Mouse (Mus musculus) lung, embryonic 14.5 days (tissue): ENCODE measurements around the gene Grap. TPM values are rescaled to one million over a fixed set of nuclear protein-coding genes. Genes with fewer than 3 reads are reported as not detected.

Experiments used
- ATAC-seq: fragments of 200-750 bp; cut with Nextera tagmentation; 2 replicates; pipeline ENCODE4 v1.8.0; 2017; ENCODE audit warnings: mild to moderate bottlenecking, moderate TSS enrichment, moderate library complexity; ENCODE audit not compliant: insufficient read depth
- DNase-seq: peaks from one replicate; pipeline ENCODE4 v3.0.0-alpha.2; 2015
- H3K27ac ChIP-seq: fragments of 300-500 bp; sonication (generic); 2 replicates; pipeline ENCODE4 v1.5.1; 2014; ENCODE audit warnings: low read depth, mild to moderate bottlenecking, moderate library complexity
- H3K27me3 ChIP-seq: fragments of 300-500 bp; sonication (generic); 2 replicates; pipeline ENCODE4 v1.6.1; 2014; ENCODE audit warnings: low read length, control low read depth; ENCODE audit not compliant: insufficient read depth
- H3K36me3 ChIP-seq: fragments of 300-500 bp; sonication (generic); 2 replicates; pipeline ENCODE4 v1.6.1; 2014; ENCODE audit warnings: control low read depth; ENCODE audit not compliant: insufficient read depth
- H3K4me1 ChIP-seq: fragments of 300-500 bp; sonication (generic); 2 replicates; pipeline ENCODE4 v1.6.1; 2014; ENCODE audit warnings: antibody characterized with exemption, control low read depth; ENCODE audit not compliant: insufficient read depth
- H3K4me2 ChIP-seq: fragments of 300-500 bp; sonication (generic); 2 replicates; pipeline ENCODE4 v1.6.1; 2014; ENCODE audit warnings: mild to moderate bottlenecking
- H3K4me3 ChIP-seq: fragments of 300-500 bp; sonication (generic); 2 replicates; pipeline ENCODE4 v1.5.1; 2014; ENCODE audit warnings: low read depth, low read length
- H3K9ac ChIP-seq: fragments of 300-500 bp; sonication (generic); 2 replicates; pipeline ENCODE4 v1.6.1; 2014
- H3K9me3 ChIP-seq: fragments of 300-500 bp; sonication (generic); 2 replicates; pipeline ENCODE4 v1.6.1; 2016; ENCODE audit warnings: low read depth, low read length, control low read depth
- CTCF ChIP-seq: IDR thresholded peaks from 2 replicates; pipeline ENCODE4 v1.5.1; 2016; ENCODE audit warnings: antibody characterized with exemption, low read depth
- WGBS: fragments of 180-500 bp; shearing (Covaris S2); extraction: QIAGEN DNeasy Blood & Tissue Kit; methylation state at CpG from one replicate; pipeline ENCODE4 v1.1.7; 2014; 5-methylcytosine and 5-hydroxymethylcytosine counted together
- polyA plus RNA-seq: library from polyadenylated mRNA; unstranded; fragments of >200 nt; fragmentation: Nextera tagmentation; extraction: Ambion mirVana; gene quantifications from 2 replicates; pipeline ENCODE4 v1.2.1, GENCODE M21; 2014

The Grap gene
- polyA plus RNA-seq, 1 experiment from 2014 or later: 29.5 TPM

GRCm38 (mm10) chr11:61683907-61684731 lies 31.1 kb downstream of the Grap start, which contains the start of gene Fam83g:
Fam83g (plus strand) TSS chr11:61684091.
- H3K4me3 ChIP-seq: peak within 1 kb of the TSS; percentile 42
- peak within 1 kb of the TSS; percentile 70 for H3K4me2 ChIP-seq
- WGBS: 1% methylated on average over 74 of the region's 76 CpGs
- TF ChIP-seq CTCF: no peak
- no peaks in the 10 kb centered on the region for H3K36me3 ChIP-seq
- H3K27me3 ChIP-seq: peaks cover 35% of the 10 kb centered on the region
- H3K9me3 ChIP-seq: no peaks in the 10 kb centered on the region
- H3K9ac ChIP-seq: peak within 1 kb of the TSS; percentile 42
- peak within 1 kb of the TSS; percentile 12; the same call in 1 of the 2 replicates for H3K27ac ChIP-seq
- 0 out of 2 replicates have a peak, but pooled peaks cover 6% of the 10 kb centered on the region for H3K4me1 ChIP-seq
- ATAC-seq: peak; percentile 53
- DNase-seq: peak; percentile 60

DNA sequence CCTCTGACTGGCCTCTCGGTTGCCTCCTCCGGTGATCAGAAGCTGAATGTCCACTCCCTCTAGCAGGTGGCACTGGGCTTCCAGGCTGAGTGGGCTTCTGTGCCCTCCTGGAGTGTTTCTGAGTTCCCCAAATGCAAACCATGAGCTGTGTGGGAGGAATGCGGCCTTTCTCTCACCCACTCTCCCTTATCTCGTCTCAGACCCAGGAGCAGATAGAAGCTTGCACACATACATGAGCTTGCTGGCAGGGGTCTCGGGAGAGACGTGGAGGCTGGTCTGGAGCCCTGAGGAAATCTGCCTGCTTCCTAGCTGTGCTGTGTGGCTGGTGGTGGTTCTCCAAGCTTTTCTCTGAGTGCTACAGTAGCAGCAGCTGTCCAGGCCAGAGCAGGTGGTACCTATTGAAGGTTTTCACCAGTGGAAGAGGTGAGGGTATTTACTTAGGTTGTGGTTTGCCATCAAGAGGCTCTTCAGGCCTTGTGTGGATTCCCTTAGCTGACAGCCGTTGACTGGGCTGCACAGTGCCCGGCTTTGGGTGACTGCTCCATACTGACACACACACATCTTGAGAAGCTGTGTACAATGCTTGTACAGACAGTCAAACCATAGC lies 32.2 kb downstream of the Grap start:
- Histone ChIP-seq H3K27ac (peak overlapping the region; percentile 18; the same call in 1 of the 2 replicates), H3K9ac (no peak overlapping the region)
- ATAC-seq: peak; percentile 53

GRCm38 (mm10) chr11:61686141-61686540 lies 33.1 kb downstream of the Grap start:
- Histone ChIP-seq H3K36me3 (no peaks in the 10 kb centered on the region), H3K4me3 (no peak overlapping the region; the same call in 1 of the 2 replicates), H3K9me3 (no peaks in the 10 kb centered on the region), H3K4me1 (0 out of 2 replicates have a peak, but pooled peaks cover 6% of the 10 kb centered on the region), H3K27me3 (peaks cover 35% of the 10 kb centered on the region), H3K9ac (no peak overlapping the region), H3K4me2 (peak overlapping the region; percentile 70; the same call in 1 of the 2 replicates), H3K27ac (no peak overlapping the region)
- ATAC-seq (no peak), DNase-seq (no peak)
- WGBS: 38% methylated on average over 2 of the region's 2 CpGs
- TF ChIP-seq CTCF: no peak

More for the DNA sequence above, 32.2 kb downstream of the Grap start:
- Histone ChIP-seq H3K4me3 (peak overlapping the region; percentile 42), H3K36me3 (no peaks in the 10 kb centered on the region), H3K4me1 (0 out of 2 replicates have a peak, but pooled peaks cover 6% of the 10 kb centered on the region), H3K9me3 (no peaks in the 10 kb centered on the region), H3K4me2 (peak overlapping the region; percentile 70), H3K27me3 (peaks cover 35% of the 10 kb centered on the region)
- WGBS: 38% methylated on average over 8 of the region's 8 CpGs
- TF ChIP-seq CTCF: no peak
- peak; percentile 21 for DNase-seq

DNA sequence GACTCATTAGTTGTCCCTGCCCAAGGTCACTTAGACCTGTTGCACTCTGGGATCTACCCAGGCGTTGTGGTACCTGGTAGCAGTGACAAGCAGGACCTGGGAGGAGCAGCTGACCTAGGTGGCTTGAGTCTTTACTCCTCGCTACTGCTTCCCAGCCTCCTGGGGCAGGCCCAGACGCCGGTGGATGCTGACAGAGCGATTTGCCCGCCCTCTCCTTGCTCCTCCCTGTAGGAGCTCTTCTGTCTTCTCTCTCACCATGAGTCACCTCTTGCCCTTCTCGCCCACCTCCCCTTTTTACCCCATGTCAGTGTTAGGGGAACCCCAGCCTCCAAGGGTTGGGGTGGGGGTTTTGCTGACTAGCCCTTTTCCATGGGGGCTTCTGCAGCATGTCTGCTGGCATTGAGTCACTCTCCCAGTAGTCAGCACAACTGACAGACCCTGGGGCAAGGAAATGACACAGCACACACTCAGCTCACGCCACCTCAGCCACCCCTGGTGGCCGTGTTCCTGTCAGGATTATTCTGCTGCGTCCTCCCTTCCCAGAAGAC lies 33.9 kb downstream of the Grap start:
- Histone ChIP-seq H3K36me3 (no peaks in the 10 kb centered on the region), H3K9me3 (no peaks in the 10 kb centered on the region), H3K9ac (no peak overlapping the region), H3K4me1 (0 out of 2 replicates have a peak, but pooled peaks cover 6% of the 10 kb centered on the region), H3K27ac (no peak overlapping the region), H3K27me3 (peaks cover 35% of the 10 kb centered on the region), H3K4me2 (no peak overlapping the region; the same call in 1 of the 2 replicates), H3K4me3 (no peak overlapping the region)
- 53% methylated on average over 10 of the region's 10 CpGs for WGBS
- ATAC-seq: no peak
- no peak for DNase-seq
- no peak for TF ChIP-seq CTCF

GRCm38 (mm10) chr11:61687595-61687994 lies 34.5 kb downstream of the Grap start:
- H3K4me2 ChIP-seq: no peak overlapping the region; the same call in 1 of the 2 replicates
- no peak overlapping the region for H3K27ac ChIP-seq
- H3K4me1 ChIP-seq: 0 out of 2 replicates have a peak, but pooled peaks cover 6% of the 10 kb centered on the region
- ATAC-seq: 0 out of 2 replicates have a peak, but pooled peaks have one; percentile 10
- no peak overlapping the region for H3K4me3 ChIP-seq
- H3K9ac ChIP-seq: no peak overlapping the region
- no peak for TF ChIP-seq CTCF
- 42% methylated on average over 2 of the region's 2 CpGs for WGBS
- DNase-seq: no peak
- no peaks in the 10 kb centered on the region for H3K36me3 ChIP-seq
- peaks cover 35% of the 10 kb centered on the region for H3K27me3 ChIP-seq
- H3K9me3 ChIP-seq: no peaks in the 10 kb centered on the region

DNA sequence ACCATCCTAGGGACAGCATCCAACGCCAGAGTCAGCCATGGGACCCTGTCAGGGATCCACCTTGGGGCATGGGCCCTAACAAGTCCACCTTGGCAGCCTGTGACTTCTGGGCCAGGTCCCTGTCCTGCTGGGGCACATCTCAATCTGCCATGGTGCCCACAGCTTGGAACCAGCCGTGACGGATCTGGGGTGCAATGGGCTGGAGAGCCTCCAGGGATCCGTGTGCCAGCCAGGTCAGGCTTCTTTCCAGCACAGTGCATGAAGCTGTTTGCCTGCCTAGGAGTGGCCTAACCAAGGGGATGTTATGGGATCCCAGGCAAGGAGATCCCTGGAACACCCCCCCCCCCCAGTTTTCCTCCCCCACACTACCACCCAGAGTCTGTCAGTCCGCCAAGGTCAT lies 39.9 kb downstream of the Grap start:
- Histone ChIP-seq H3K4me1 (no peaks in the 10 kb centered on the region), H3K9ac (no peak overlapping the region), H3K9me3 (no peaks in the 10 kb centered on the region), H3K4me2 (no peak overlapping the region), H3K27me3 (no peaks in the 10 kb centered on the region), H3K27ac (no peak overlapping the region), H3K4me3 (no peak overlapping the region), H3K36me3 (no peaks in the 10 kb centered on the region)
- no peak for TF ChIP-seq CTCF
- ATAC-seq (no peak), DNase-seq (no peak)
- 81% methylated on average over 5 of the region's 5 CpGs for WGBS

DNA sequence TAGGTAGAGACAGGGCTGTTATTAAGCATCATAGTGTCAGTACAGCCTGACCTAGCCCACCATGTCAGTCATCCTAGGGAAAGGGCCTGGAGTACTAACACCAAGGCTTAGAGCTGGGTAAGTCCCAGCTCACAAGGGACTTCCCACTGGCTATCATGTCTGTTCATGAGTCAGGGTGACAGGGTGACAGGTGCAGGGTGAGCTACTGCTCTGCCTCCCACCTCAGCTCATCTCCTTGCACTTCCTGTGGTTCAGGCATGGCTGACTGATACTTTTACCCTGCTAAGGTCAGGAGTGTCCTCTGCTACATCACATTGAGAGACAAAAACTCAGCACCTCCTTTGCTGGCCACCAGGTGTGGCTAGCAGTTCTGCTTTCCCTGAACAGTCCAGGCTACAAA lies 45.8 kb downstream of the Grap start:
- no peaks in the 10 kb centered on the region for H3K36me3 ChIP-seq
- DNase-seq (no peak), ATAC-seq (no peak)
- H3K27ac ChIP-seq: no peak overlapping the region
- H3K4me1 ChIP-seq: no peaks in the 10 kb centered on the region
- H3K27me3 ChIP-seq: no peaks in the 10 kb centered on the region
- no peak for TF ChIP-seq CTCF
- no peak overlapping the region for H3K9ac ChIP-seq
- H3K4me2 ChIP-seq: no peak overlapping the region
- H3K4me3 ChIP-seq: no peak overlapping the region
- no peaks in the 10 kb centered on the region for H3K9me3 ChIP-seq
